Mouse (Mus musculus) heart, embryonic 14.5 days (tissue): Measurements from ENCODE around the gene Celf2. TPM values are rescaled to one million over a fixed set of nuclear protein-coding genes. Genes with fewer than 3 reads are reported as not detected.

ENCODE experiments used
- ATAC-seq: fragments of 200-750 bp; cut with Nextera tagmentation; 2 replicates; pipeline ENCODE4 v1.8.0; 2017; ENCODE audit warnings: low read depth, moderate TSS enrichment; ENCODE audit not compliant: insufficient number of reproducible peaks, insufficient read depth, low FRiP score
- H3K27ac ChIP-seq, 2 experiments: fragments of 200-500 bp in 1 of 2; fragments of 300-500 bp in 1 of 2; sonication (generic) in 1 of 2; replicated peaks in 1 of 2; 2 replicates each; pipeline ENCODE4 v1.5.1; 2012 to 2014; ENCODE audit warnings: low read depth in 2 of 2, low read length in 2 of 2, control low read depth in 1 of 2, mild to moderate bottlenecking in 1 of 2, mixed read lengths in 1 of 2; ENCODE audit not compliant: control insufficient read depth in 1 of 2, insufficient read depth in 1 of 2
- H3K27me3 ChIP-seq: fragments of 300-500 bp; sonication (generic); 2 replicates; pipeline ENCODE4 v1.6.1; 2014; ENCODE audit warnings: mild to moderate bottlenecking, low read length, control low read depth; ENCODE audit not compliant: control insufficient read depth, insufficient read depth
- H3K36me3 ChIP-seq: fragments of 300-500 bp; sonication (generic); 2 replicates; pipeline ENCODE4 v1.6.1; 2014; ENCODE audit warnings: mild to moderate bottlenecking, control low read depth, low read length, mixed read lengths; ENCODE audit not compliant: control insufficient read depth, insufficient read depth
- H3K4me1 ChIP-seq, 2 experiments: fragments of 200-500 bp in 1 of 2; fragments of 300-500 bp in 1 of 2; sonication (generic) in 1 of 2; 2 replicates each; pipeline ENCODE4 v1.6.1; 2012 to 2014; ENCODE audit warnings: low read length in 2 of 2, control low read depth in 1 of 2, mixed read lengths in 1 of 2; ENCODE audit not compliant: control insufficient read depth in 2 of 2, insufficient read depth in 2 of 2
- H3K4me2 ChIP-seq: fragments of 300-500 bp; sonication (generic); 2 replicates; pipeline ENCODE4 v1.6.1; 2014; ENCODE audit warnings: mild to moderate bottlenecking, low read length
- H3K4me3 ChIP-seq, 2 experiments: fragments of 200-500 bp in 1 of 2; fragments of 300-500 bp in 1 of 2; sonication (generic) in 1 of 2; 2 replicates each; pipeline ENCODE4 v1.5.1; 2012 to 2014; ENCODE audit warnings: low read length in 2 of 2, mild to moderate bottlenecking in 2 of 2, control low read depth in 1 of 2, low read depth in 1 of 2, moderate library complexity in 1 of 2; ENCODE audit not compliant: control insufficient read depth in 1 of 2, insufficient read depth in 1 of 2
- H3K9ac ChIP-seq: fragments of 300-500 bp; sonication (generic); 2 replicates; pipeline ENCODE4 v1.6.1; 2014; ENCODE audit warnings: mild to moderate bottlenecking, low read length
- H3K9me3 ChIP-seq: fragments of 300-500 bp; sonication (generic); 2 replicates; pipeline ENCODE4 v1.6.1; 2016; ENCODE audit warnings: low read length, control low read depth; ENCODE audit not compliant: control insufficient read depth
- WGBS: fragments of 180-500 bp; shearing (Covaris S2); extraction: QIAGEN DNeasy Blood & Tissue Kit; methylation state at CpG from one replicate; pipeline ENCODE4 v1.1.7; 2014; 5-methylcytosine and 5-hydroxymethylcytosine counted together
- polyA plus RNA-seq: library from polyadenylated mRNA; unstranded; fragments of >200 nt; fragmentation: Nextera tagmentation; extraction: Ambion mirVana; gene quantifications from 2 replicates; pipeline ENCODE4 v1.2.1, GENCODE M21; 2014

The Celf2 gene
- polyA plus RNA-seq, 1 experiment from 2014 or later, result 66.5 TPM

DNA sequence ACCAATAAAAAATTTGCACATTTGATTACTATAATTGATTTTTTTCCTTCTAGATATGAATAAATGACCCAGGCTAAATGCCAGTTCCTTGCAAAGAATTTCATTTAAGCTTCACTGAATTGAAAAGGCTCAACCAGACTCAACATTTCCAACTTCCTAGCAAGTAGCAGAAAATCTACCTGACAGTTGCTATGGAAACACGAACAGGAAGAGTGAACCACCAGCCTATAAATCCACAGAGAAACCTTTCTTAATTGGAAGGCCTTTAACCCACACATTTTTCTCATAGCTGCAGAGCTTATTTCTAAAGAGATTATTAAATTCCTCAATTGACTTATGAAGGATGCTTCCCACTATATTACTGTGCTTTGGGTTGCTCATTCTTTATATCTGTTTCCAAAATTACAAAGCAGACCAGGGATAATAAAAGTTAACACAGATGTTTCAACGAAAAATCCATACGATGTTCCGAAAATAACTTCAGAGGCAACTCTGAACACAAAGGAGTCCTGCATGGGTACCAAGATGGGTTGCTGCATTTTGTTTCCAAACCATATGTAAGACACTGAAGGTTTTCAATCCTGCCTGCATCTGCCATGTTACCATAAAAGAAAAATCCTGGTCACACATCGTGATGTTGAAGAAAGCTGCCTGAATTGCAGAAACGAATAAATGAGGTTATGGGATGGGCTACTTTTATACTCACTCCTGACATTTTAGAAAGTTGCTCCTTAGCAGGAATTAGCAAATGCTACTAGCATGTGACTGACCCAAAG lies 22.0 kb upstream of the Celf2 start:
- no peak for ATAC-seq
- 86% methylated on average over 6 of the region's 6 CpGs for WGBS

DNA sequence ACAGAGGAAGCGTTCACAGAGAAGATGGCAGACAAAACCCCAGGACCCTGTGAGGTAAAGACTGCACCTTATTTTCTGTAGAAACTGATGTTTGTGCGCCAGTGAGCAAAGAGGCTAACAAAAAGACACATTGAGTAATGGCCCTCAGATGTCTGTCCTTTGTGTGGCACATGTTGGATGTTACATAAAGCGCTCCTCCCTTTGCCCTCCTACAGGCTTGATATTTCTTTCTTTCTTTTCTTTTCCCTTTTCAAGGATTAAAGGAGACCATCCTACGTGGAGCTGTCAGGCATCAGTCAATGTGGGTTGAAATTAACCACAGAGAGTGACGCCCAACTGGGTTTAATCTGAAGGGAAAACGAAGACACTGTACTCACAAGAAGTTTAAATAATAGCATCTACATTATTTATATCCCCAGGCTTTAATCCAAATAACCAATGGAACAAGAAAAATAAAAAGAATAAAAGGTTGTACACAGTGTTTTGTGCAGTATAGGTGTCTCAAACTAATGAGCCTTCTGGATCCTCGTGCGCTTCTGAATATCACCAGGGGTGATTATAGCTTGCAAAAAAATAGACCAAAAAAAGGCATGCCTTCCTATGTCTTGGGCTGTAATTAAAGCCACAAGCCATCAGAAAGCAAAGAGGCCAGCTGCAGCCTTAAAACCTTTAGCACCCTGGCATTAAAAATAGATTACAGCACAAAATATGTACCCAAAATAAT lies 21.3 kb upstream of the Celf2 start:
- Histone ChIP-seq H3K4me2 (no peak overlapping the region), H3K4me3 (no peak overlapping the region), H3K27ac (no peak overlapping the region), H3K27me3 (no peaks in the 10 kb centered on the region), H3K9me3 (no peaks in the 10 kb centered on the region), H3K4me1 (peaks cover 4 to 8% of the 10 kb centered on the region in 2 experiments; a peak in 3 of 4 replicates), H3K36me3 (no peaks in the 10 kb centered on the region), H3K9ac (no peak overlapping the region)
- ATAC-seq, result no peak
- 80% methylated on average over 8 of the region's 8 CpGs for WGBS

More for the DNA sequence above, 22.0 kb upstream of the Celf2 start:
- H3K4me3 ChIP-seq, result no peak overlapping the region
- no peak overlapping the region for H3K27ac ChIP-seq
- no peak overlapping the region for H3K9ac ChIP-seq
- H3K27me3 ChIP-seq, result no peaks in the 10 kb centered on the region
- H3K36me3 ChIP-seq, result no peaks in the 10 kb centered on the region
- no peak overlapping the region for H3K4me2 ChIP-seq
- no peaks in the 10 kb centered on the region for H3K9me3 ChIP-seq
- H3K4me1 ChIP-seq, result peaks cover 4 to 8% of the 10 kb centered on the region in 2 experiments; a peak in 3 of 4 replicates

DNA sequence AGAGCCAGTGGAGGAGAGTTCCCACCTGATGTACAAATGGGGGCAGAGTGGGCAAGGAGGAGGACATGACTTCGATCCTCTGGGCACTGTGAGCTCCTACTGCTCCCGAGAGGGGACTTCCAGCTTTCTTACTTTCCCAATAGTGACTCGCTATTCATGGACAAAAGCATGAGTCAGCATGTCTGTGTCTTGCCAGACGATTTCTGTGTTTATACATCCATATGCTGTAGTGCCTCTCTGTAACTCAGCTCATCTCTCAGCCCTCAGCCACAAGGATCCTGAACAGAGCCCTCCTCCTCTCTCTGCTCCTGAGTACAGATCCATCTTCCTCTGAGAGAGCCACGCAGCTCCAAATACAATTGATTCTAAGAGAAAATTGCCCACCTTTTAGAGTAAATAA lies 20.3 kb upstream of the Celf2 start:
- Histone ChIP-seq H3K27me3 (no peaks in the 10 kb centered on the region), H3K4me2 (no peak overlapping the region), H3K36me3 (no peaks in the 10 kb centered on the region), H3K4me3 (no peak overlapping the region), H3K27ac (no peak overlapping the region), H3K9me3 (no peaks in the 10 kb centered on the region), H3K4me1 (peaks cover 1 to 8% of the 10 kb centered on the region in 2 experiments; a peak in 3 of 4 replicates), H3K9ac (no peak overlapping the region)
- 55% methylated on average over 5 of the region's 5 CpGs for WGBS
- no peak for ATAC-seq

DNA sequence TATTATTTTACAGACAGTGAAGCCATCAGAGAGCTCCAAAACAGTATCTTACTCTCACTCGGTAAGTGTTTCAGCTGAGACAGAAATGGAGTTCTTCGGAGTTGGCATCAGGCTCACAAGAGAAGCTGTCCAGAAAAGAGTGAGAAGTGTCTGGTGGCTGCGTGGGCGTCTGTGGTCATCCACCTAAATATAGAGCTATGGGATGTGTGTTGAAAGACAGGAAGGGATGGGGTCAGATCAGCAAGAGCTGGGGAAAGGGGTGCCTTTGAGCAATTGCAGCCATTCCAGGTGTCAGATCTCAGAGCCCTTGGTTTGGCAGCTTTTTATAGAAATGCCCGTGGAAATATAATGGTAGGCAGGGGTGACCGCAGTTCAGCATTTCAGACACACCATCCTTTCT lies 17.3 kb upstream of the Celf2 start:
- no peak for ATAC-seq
- H3K4me2 ChIP-seq, result no peak overlapping the region
- no peaks in the 10 kb centered on the region for H3K36me3 ChIP-seq
- WGBS, result 15% methylated on average over 6 of the region's 6 CpGs
- H3K4me3 ChIP-seq, result no peak overlapping the region
- H3K4me1 ChIP-seq, result peaks cover 0 to 3% of the 10 kb centered on the region in 2 experiments; a peak in 2 of 4 replicates
- no peak overlapping the region for H3K9ac ChIP-seq
- peak overlapping the region; percentile 6 to 53; a peak in 3 of 4 replicates for H3K27ac ChIP-seq
- no peaks in the 10 kb centered on the region for H3K9me3 ChIP-seq
- H3K27me3 ChIP-seq, result no peaks in the 10 kb centered on the region

DNA sequence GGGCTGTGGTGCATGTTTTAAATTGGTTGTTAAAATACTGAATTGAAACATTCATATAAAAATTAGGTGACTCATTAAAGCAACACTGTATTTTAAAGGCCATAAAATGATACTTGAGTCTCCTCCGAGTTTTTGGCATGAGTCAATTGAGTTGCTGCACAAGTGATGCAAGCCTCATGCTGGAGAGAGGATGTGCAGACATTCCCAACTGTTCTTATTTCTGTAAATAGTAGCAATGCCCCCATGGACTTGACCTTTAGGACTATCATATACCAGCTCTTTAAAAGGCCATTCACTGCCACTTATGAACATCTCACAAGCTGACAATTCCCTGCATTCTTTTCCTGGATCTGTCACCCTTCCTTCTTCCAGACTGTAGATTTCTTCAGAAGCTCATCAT lies 10.1 kb upstream of the Celf2 start:
- no peak for ATAC-seq

DNA sequence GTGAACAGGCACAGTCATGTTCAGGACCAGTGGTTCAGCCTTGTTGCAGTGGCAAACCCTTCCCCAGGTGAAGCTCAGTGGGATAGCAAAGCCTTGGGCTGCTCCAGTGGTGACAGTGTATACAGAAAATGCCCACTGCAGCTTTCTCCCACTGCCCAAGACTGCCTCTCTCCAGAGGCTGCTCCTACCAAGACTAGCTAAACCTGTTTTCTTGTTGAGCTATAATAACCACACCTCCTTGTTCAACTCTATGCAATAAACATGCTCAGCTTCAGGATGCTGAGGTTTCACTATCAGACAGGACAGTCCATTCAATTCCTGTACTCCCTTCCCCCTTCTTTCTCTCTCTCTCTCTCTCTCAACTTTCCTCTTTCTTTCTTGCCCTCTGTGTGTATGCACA lies 15.9 kb downstream of the Celf2 start:
- no peak overlapping the region for H3K4me3 ChIP-seq
- no peak overlapping the region for H3K27ac ChIP-seq
- no peaks in the 10 kb centered on the region for H3K27me3 ChIP-seq
- no peaks in the 10 kb centered on the region for H3K9me3 ChIP-seq
- no peaks in the 10 kb centered on the region for H3K36me3 ChIP-seq
- ATAC-seq, result no peak
- H3K9ac ChIP-seq, result no peak overlapping the region
- H3K4me1 ChIP-seq, result no peaks in the 10 kb centered on the region
- H3K4me2 ChIP-seq, result no peak overlapping the region

More for the DNA sequence above, 10.1 kb upstream of the Celf2 start:
- Histone ChIP-seq H3K27me3 (no peaks in the 10 kb centered on the region), H3K9me3 (no peaks in the 10 kb centered on the region), H3K27ac (no peak overlapping the region), H3K9ac (no peak overlapping the region), H3K36me3 (no peaks in the 10 kb centered on the region), H3K4me1 (no peaks in the 10 kb centered on the region), H3K4me3 (no peak overlapping the region), H3K4me2 (no peak overlapping the region)
- 58% methylated on average over 1 of the region's 1 CpGs for WGBS

DNA sequence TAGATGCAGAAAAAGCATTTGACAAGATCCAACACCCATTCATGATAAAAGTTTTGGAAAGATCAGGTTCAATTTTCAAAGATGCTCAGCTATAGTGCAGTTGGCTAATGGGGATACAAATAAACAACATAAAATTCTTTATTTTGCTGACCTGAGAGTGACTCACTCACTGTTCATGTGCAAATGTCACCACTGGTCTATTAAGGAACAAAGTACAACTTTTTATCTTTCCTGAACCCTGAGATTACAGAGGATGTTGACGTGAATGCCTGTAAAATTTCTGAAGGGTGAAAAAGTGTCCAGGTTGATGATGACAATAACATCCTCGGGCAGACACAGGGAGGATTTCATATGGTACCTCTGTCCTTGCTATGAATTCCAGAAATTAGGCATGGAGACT lies 24.4 kb downstream of the Celf2 start:
- no peak overlapping the region for H3K4me2 ChIP-seq
- H3K27ac ChIP-seq, result no peak overlapping the region
- 56% methylated on average over 2 of the region's 2 CpGs for WGBS
- no peak overlapping the region for H3K9ac ChIP-seq
- no peaks in the 10 kb centered on the region for H3K4me1 ChIP-seq
- ATAC-seq, result no peak
- H3K36me3 ChIP-seq, result no peaks in the 10 kb centered on the region
- H3K9me3 ChIP-seq, result no peaks in the 10 kb centered on the region
- H3K4me3 ChIP-seq, result no peak overlapping the region
- no peaks in the 10 kb centered on the region for H3K27me3 ChIP-seq
